Mouse (Mus musculus) retina, postnatal 1 day (tissue): ENCODE data around the gene Dap.
A peak's percentile ranks its signal among the peaks of the same experiment; 100 is the strongest.

ENCODE experiments used
- DNase-seq: peaks from one replicate; pipeline ENCODE4 v3.0.0-alpha.2; 2012

Gene Dap

DNA sequence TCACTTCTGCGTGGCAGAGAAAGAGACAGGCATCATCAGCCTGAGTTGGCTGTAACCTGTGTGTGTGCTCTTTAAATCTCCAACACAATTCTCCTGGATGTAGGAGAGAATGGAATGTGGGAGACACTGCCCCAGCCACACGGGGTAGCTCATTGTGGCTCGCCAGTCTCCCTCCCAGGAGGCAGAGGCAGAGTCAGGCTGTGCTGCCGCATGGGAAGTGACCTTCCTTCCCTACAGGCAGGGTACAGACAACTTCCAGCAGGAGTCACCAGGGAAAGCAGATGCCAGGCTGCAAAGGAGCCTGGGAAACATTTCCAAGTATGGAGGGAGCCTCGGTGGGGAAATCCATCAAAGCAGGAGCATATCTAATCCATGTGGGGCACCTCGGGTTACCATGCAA lies 81.1 kb downstream of the Dap start:
- DNase-seq, result no peak

- DNase-seq, result no peak
Observed at GRCm38 (mm10) chr15:31306726-31307125, 82.6 kb downstream of the Dap start.

DNA sequence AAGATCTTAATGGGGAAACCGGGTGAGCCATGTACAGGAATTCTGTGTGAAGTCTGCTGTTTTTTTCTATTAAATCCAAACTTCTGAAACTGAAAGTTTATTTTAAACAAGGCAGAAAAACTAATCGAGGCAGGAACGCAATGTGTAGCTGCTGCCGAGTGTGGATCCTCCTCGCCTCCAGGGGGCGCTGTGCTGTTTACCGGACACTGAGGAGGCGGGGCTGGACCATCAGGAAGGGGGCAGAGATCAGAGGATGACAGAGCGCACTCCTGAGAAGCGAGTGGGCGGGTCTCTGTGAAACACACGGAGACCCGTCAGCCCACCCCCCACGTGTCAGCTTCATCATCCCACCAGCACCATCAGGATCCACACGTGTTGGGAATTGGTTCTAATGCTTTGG lies 85.4 kb downstream of the Dap start:
- DNase-seq, result peak; percentile 42

DNA sequence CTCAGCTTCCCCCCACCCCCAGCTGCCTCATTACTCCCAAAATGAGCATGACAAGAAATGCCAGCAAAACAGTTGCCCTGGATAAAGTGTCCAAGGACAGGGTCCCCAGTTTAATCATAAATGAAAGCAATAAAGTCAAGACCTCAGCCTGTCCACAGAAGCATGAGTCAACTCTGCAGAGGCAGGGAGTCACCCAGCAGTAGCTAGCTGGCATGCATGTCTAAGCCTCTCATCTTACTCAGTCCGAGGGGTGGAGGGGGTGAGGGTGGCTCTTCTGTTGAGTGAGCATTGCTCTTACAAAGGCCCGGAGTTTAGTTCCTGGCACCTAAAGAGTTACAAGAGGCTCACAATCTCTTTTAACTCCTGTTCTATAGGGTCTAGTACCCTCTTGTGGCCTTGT lies 87.9 kb downstream of the Dap start:
- no peak for DNase-seq

DNA sequence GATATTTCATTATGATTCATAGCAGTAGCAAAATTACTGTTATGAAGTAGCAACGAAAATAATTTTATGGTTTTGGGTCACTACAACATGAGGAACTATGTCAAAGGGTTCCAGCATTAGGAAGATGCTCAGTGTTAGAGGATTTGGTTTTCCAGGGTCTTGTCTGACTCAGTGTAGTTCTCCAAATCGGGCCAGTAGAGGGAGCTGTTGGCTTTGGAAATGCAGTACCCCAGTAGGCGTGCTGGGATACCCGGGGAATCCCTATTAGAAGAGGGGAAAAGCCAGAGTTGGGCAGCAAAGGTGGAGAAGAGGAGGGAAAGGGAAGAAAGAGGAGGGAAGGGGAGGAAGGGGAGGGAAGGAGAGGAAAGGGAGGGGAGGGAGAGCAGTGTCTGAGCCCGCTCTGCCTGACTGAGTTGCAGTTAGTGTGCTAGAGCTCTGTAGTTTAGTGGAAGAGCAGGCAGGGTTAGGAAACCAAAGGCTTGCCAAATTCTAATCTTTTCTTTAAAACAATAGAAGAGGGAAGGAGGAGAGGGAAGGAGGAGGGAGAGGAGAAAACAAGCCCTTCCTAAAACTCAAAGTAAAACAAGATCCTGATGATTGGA lies 91.6 kb downstream of the Dap start:
- DNase-seq, result peak; percentile 89

DNA sequence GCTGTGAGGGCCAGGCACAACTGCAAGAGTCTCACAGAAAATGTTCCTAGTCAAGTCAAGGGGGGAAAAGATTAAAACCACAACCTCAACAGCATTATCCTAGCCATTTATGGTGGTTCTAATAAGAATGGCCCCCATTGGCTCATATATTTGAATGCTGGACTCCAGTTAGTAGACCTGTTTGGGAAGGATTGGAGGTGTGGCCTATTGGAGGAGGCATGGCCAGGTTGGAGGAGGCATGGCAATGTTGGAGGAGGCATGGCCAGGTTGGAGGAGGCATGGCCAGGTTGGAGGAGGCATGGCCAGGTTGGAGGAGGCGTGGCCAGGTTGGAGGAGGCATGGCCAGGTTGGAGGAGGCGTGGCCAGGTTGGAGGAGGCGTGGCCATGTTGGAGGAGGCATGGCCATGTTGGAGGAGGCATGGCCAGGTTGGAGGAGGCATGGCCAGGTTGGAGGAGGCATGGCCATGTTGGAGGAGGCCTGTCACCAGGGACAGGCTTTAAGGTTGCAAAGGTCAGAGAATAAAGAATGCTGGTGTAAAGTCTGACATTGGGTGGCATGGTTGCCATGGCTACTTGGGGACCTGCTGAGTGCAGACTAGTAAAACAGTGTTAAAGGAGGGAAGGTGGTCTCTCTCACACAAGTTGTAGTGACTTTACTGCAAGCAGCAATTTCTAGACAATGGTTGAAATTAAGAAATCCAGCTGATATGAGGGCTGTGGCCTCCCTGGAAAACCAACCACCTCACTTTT lies 93.1 kb downstream of the Dap start:
- no peak for DNase-seq

DNA sequence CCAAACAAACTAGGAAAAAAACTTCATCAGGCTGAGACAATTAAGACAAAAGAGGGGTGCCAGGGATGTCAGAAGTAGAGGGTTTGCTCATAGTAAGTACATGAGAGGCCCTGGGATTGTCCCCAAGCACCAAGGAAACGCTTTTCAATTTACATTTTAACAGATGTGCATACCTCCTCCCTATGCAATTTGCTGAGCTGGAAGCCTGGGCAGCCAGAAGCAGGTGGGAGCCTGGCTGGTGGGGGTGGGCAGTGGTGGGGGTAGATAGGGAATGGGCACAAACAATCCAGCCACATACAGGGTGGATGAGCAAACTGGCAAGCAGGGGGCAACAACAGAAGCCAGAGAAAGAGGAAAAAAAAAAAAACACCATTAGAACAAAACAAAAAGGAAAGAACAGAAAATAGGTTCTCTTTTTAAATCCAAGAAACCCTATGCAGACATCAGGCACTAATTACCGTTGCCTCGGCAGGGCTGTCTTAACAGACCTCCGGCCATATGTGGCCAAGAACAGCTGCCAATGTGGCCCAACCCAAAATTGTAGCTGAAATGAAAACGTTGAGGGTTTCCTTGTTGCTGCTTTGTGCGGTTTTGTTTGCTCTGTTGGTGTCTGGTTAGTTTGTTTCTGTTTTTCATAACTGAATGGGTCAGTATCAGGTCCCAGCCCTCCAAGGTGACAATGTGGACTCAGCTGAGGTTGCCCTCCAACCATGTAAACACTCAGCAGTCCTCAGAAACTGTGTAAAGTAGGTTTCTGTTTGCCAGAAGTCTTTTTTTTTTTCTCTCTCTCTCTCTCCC lies 94.2 kb downstream of the Dap start:
- no peak for DNase-seq

DNA sequence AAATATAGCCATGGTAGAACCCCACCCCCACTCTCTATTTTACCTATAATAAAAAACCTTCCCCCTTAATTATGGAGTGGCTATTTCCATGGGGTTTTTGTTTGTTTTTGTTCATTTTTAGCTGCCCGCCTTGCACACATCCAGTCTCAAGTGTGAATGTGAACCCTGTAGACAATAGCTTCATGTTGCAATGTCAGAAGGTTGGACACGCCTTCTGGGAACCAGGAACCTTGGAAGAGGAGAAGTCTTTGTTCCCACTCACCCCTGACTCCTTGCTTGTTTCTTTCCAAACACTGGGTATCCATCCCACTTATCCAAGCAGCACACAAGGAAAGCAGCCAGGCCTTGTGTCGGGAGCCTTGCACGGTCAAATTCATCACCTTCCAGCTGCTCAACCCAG lies 94.9 kb downstream of the Dap start:
- DNase-seq, result no peak

- no peak for DNase-seq
Observed at GRCm38 (mm10) chr15:31320598-31321377, 96.7 kb downstream of the Dap start.

DNA sequence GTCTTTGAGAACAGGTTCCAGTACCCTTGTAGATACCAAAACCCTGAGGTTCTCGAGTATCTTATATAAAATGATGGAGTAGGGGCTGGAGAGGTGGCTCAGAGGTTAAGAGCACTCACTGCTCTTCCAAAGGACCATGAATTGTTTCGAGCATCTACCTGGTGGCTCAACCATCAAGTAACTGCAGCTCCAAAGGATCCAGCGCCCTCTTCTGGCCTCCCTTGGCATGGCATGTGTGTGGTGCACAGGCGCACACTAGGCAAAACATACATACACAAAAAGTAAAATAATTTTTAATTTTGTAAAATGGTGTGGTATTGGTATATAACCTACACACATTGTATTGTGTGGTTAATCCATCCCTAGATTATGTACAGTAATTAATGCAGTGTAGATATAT lies 99.6 kb downstream of the Dap start:
- no peak for DNase-seq
